Mouse (Mus musculus): Measurements from ENCODE around the gene Cnot6. TPM values are rescaled to one million over a fixed set of nuclear protein-coding genes. Genes with fewer than 3 reads are reported as not detected.

Cnot6 gene
- polyA plus RNA-seq, 1 experiment from 2014 or later = 90.0 TPM

DNA sequence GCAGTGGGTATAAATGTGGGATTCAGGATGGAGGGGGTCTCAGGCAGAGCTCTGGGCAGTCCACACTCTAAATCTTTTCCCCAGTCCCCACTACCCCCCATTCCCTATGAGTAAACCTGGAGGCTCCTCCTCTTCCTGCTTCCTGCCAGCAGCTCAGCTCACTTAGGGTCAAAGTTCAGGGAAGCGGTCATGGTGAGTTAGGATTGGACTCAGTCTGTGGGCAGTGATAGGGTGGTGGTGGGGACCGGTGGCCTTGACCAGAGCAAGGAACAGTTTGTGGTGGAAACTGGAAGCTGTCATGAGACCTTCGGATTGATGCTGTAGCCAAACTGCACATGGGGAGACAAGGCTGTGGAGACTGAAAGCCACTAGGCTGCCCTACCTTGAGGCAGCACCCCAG lies 88.4 kb downstream of the Cnot6 start:
- H3K9ac ChIP-seq = no peak overlapping the region
- no peak overlapping the region for H3K4me2 ChIP-seq (replicated peaks)
- 70% methylated on average over 3 of the region's 3 CpGs for WGBS
- H3K36me3 ChIP-seq = no peaks in the 10 kb centered on the region
- no peak overlapping the region for H3K4me3 ChIP-seq
- ATAC-seq (ENCODE audit: insufficient number of reproducible peaks, insufficient read depth, low FRiP score, low TSS enrichment) = no peak
- no peaks in the 10 kb centered on the region for H3K27me3 ChIP-seq
- no peaks in the 10 kb centered on the region for H3K4me1 ChIP-seq
- H3K27ac ChIP-seq = no peak overlapping the region
- no peaks in the 10 kb centered on the region for H3K9me3 ChIP-seq

DNA sequence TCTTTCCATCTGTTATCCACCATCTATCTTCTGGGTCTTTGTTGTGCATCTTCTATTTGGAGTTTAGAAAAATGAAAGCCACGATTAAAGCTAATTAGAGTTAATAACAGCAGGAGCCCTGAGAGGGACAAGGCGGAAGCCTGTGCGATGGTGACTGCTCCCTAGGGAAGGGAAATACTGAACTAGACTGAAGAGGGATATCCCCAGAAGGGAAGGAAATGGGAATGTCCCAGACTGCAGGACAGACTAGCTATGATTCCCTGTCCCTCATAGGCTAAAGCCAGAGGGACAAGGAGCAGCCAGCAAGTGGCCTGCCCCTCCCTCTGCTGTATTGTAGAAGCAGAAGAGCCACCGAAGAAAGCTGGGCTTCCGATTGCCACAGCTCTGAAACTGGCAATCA lies 90.6 kb downstream of the Cnot6 start:
- no peak overlapping the region for H3K9ac ChIP-seq

More for the DNA sequence above, 90.6 kb downstream of the Cnot6 start:
- Histone ChIP-seq H3K27me3 (no peaks in the 10 kb centered on the region), H3K4me2 (replicated peaks) (no peak overlapping the region), H3K4me3 (no peak overlapping the region), H3K9me3 (no peaks in the 10 kb centered on the region), H3K4me1 (no peaks in the 10 kb centered on the region), H3K27ac (no peak overlapping the region), H3K36me3 (no peaks in the 10 kb centered on the region)
- ATAC-seq (ENCODE audit: insufficient number of reproducible peaks, insufficient read depth, low FRiP score, low TSS enrichment) = no peak
- WGBS = 73% methylated on average over 5 of the region's 5 CpGs

Other genes starting within 250 kb of the Cnot6 start
- gene Olfr1386, start 247.7 kb downstream of the Cnot6 start, polyA plus RNA-seq (2016; fragmentation: Nextera tagmentation; extraction: Ambion mirVana) = not detected in 2 replicates
- gene Olfr1385, start 223.7 kb downstream of the Cnot6 start, polyA plus RNA-seq (2016; fragmentation: Nextera tagmentation; extraction: Ambion mirVana) = not detected in 2 replicates
- gene Olfr1384, start 206.0 kb downstream of the Cnot6 start, polyA plus RNA-seq (2016; fragmentation: Nextera tagmentation; extraction: Ambion mirVana) = not detected in 2 replicates
- gene Olfr1383, start 193.1 kb downstream of the Cnot6 start, polyA plus RNA-seq (2016; fragmentation: Nextera tagmentation; extraction: Ambion mirVana) = not detected in 2 replicates
- not detected in 2 replicates for gene Olfr1382, start 184.5 kb downstream of the Cnot6 start, polyA plus RNA-seq (2016; fragmentation: Nextera tagmentation; extraction: Ambion mirVana)
- gene Olfr1381, start 169.3 kb downstream of the Cnot6 start, polyA plus RNA-seq (2016; fragmentation: Nextera tagmentation; extraction: Ambion mirVana) = not detected in 2 replicates
- gene Olfr1380, start 155.8 kb downstream of the Cnot6 start, polyA plus RNA-seq (2016; fragmentation: Nextera tagmentation; extraction: Ambion mirVana) = not detected in 2 replicates
- 5.1 and 5.4 TPM in 2 replicates for gene Flt4, start 103.5 kb downstream of the Cnot6 start, polyA plus RNA-seq (2016; fragmentation: Nextera tagmentation; extraction: Ambion mirVana)
- gene Scgb3a1, start 49.1 kb downstream of the Cnot6 start, polyA plus RNA-seq (2016; fragmentation: Nextera tagmentation; extraction: Ambion mirVana) = not detected in 2 replicates
- 25.3 and 27.5 TPM in 2 replicates for gene Gfpt2, start 81.5 kb upstream of the Cnot6 start, polyA plus RNA-seq (2016; fragmentation: Nextera tagmentation; extraction: Ambion mirVana)
- 39.3 and 46.2 TPM in 2 replicates for gene Mapk9, start 134.0 kb upstream of the Cnot6 start, polyA plus RNA-seq (2016; fragmentation: Nextera tagmentation; extraction: Ambion mirVana)
- gene Rasgef1c, start 189.1 kb upstream of the Cnot6 start, polyA plus RNA-seq (2016; fragmentation: Nextera tagmentation; extraction: Ambion mirVana) = 0.26 and 0.46 TPM in 2 replicates

Data from embryonic facial prominence, embryonic 12.5 days (tissue).